27 mouse cellular contexts compared by ENCODE assay signal in the genomic region with DNA sequence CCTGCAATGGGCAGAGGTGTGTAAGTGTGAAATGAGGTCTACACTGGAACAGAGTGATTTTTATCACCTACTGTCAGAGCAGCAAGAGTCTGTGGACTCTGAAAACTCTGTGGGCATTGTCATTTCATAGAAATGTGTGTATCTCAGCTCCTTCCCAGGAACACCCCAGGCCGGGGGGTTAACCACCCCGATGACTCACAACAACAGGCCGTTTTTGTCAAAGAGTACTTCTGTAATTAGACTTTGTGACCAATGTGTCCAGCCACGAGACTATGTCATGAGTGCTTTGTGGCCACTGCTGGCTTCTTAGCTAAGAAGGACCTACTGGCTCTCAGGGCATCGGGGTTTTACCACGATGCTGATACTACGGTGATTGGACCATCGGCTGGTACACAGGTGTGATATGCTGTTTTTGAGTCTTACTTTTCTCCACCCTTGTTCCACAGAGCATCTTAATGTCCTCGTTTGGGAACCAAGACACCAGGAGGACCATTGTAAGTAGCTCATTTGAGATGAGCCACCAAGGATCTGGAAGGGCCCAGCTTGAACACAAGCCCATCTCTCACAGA. TPM values are rescaled to one million over a fixed set of nuclear protein-coding genes. Genes with fewer than 3 reads are reported as not detected.
DNase-seq lines count a peak whose midpoint lies in the region; ATAC-seq and TF ChIP-seq lines count a peak whose summit lies in the region.
"Had no signal": no experiment of that assay in that cellular context is flagged by ENCODE, and none has a peak within 500 bp of the region (broad histone marks: within the 10 kb centered on the region; RNA-seq: fewer than 3 reads in every experiment).

No protein-coding gene starts in this region.

- no peak overlapping the region for H3K4me3 ChIP-seq in lung, embryonic 14.5 days (ENCODE audit: low read depth, low read length)
- H3K4me3 ChIP-seq: embryonic facial prominence, embryonic 15.5 days; hindbrain, embryonic 13.5 days; intestine, embryonic 15.5 days; liver, embryonic 12.5 days; midbrain, embryonic 15.5 days; myocyte; neural tube, embryonic 15.5 days; stomach, embryonic 15.5 days had no signal

- H3K36me3 ChIP-seq in lung, embryonic 14.5 days (ENCODE audit: insufficient read depth), result no peaks in the 10 kb centered on the region
- H3K36me3 ChIP-seq: embryonic facial prominence, embryonic 15.5 days; hindbrain, embryonic 13.5 days; intestine, embryonic 15.5 days; liver, embryonic 12.5 days; midbrain, embryonic 15.5 days; neural tube, embryonic 15.5 days; stomach, embryonic 15.5 days had no signal

- no peak for TF ChIP-seq CTCF in lung, embryonic 14.5 days (IDR thresholded peaks at IDR 0.05; ENCODE audit: low read depth)

- no peaks in the 10 kb centered on the region for H3K9me3 ChIP-seq in lung, embryonic 14.5 days (ENCODE audit: low read depth, low read length)
- H3K9me3 ChIP-seq: embryonic facial prominence, embryonic 15.5 days; hindbrain, embryonic 13.5 days; intestine, embryonic 15.5 days; megakaryocyte, embryonic 14.5 days; midbrain, embryonic 15.5 days; neural tube, embryonic 15.5 days; stomach, embryonic 15.5 days had no signal

- 0 out of 2 replicates have a peak, but pooled peaks have one; percentile 15 for ATAC-seq in lung, embryonic 14.5 days (ENCODE audit: insufficient read depth)
- ATAC-seq in common myeloid progenitor, adult 5-6 weeks (replicated peaks; ENCODE audit: low read depth, poor library complexity, severe bottlenecking), result peak; percentile 27
- ATAC-seq: forebrain, embryonic 16.5 days; intestine, embryonic 15.5 days; liver, embryonic 12.5 days; midbrain, embryonic 15.5 days had no signal

- no peak overlapping the region for H3K27ac ChIP-seq in lung, embryonic 14.5 days (ENCODE audit: low read depth)
- H3K27ac ChIP-seq: embryonic facial prominence, embryonic 15.5 days; hindbrain, embryonic 13.5 days; intestine, embryonic 15.5 days; liver, embryonic 12.5 days; midbrain, embryonic 15.5 days; neural tube, embryonic 15.5 days; stomach, embryonic 15.5 days had no signal

- DNase-seq in lung, embryonic 14.5 days, result no peak
- no peak for DNase-seq in lung, postnatal 14 days
- peak; percentile 55 for DNase-seq in lung, postnatal 36 days
- no peak for DNase-seq in cerebellum, adult 9-11 months
- no peak for DNase-seq in testis, postnatal 10 days (ENCODE audit: low spot score)
- DNase-seq in c-Kit-positive CD71-positive TER-119-positive erythroid progenitor cells, embryonic 14.5 days (ENCODE audit: low spot score), result no peak
- DNase-seq: adrenal gland, postnatal 25 days; cerebellum, adult 8-10 months; gastrocnemius, postnatal 36 days; kidney, postnatal 36 days had no signal

- peaks cover 3% of the 10 kb centered on the region for H3K4me1 ChIP-seq in lung, embryonic 14.5 days (ENCODE audit: insufficient read depth)
- H3K4me1 ChIP-seq: embryonic facial prominence, embryonic 15.5 days; hindbrain, embryonic 13.5 days; midbrain, embryonic 15.5 days; neural tube, embryonic 15.5 days; stomach, embryonic 15.5 days had no signal

- H3K27me3 ChIP-seq in lung, embryonic 14.5 days (ENCODE audit: insufficient read depth, low read length), result no peaks in the 10 kb centered on the region
- H3K27me3 ChIP-seq: embryonic facial prominence, embryonic 15.5 days; hindbrain, embryonic 13.5 days; intestine, embryonic 15.5 days; midbrain, embryonic 15.5 days; neural tube, embryonic 15.5 days; stomach, embryonic 15.5 days had no signal

- no peak overlapping the region for H3K9ac ChIP-seq in lung, embryonic 14.5 days
- H3K9ac ChIP-seq: embryonic facial prominence, embryonic 15.5 days; hindbrain, embryonic 13.5 days; intestine, embryonic 15.5 days; liver, embryonic 12.5 days; midbrain, embryonic 15.5 days; neural tube, embryonic 15.5 days; stomach, embryonic 15.5 days had no signal

- H3K4me2 ChIP-seq in lung, embryonic 14.5 days, result no peak overlapping the region
- H3K4me2 ChIP-seq: embryonic facial prominence, embryonic 15.5 days; hindbrain, embryonic 13.5 days; intestine, embryonic 15.5 days; liver, embryonic 12.5 days; midbrain, embryonic 15.5 days; neural tube, embryonic 15.5 days; stomach, embryonic 15.5 days had no signal

- 81% methylated on average over 9 of the region's 9 CpGs for WGBS in lung, embryonic 14.5 days

RNA-seq across cellular contexts. Expression of gene 9930022D16Rik, which starts 3.8 kb away (rescaled TPM):
- polyA plus RNA-seq in lung, embryonic 14.5 days (2014; fragmentation: Nextera tagmentation; extraction: Ambion mirVana), result not detected in 2 replicates
- 0.58 TPM in 1 of 2 replicates, not detected in the other for total RNA-seq in common myeloid progenitor, adult 5-6 weeks (2017)
- total RNA-seq: adrenal gland, postnatal 25 days; ES-E14; gastrocnemius, postnatal 36 days had no signal
- polyA plus RNA-seq: embryonic facial prominence, embryonic 15.5 days; forebrain, embryonic 16.5 days; heart, postnatal 0 days; hindbrain, embryonic 13.5 days; intestine, embryonic 15.5 days; kidney, embryonic 14.5 days; limb, embryonic 11.5 days; liver, embryonic 12.5 days; midbrain, embryonic 15.5 days; myocyte; spleen, adult 2 months; stomach, embryonic 15.5 days; urinary bladder, adult 2 months had no signal

RNA-seq across cellular contexts. Expression of gene Amz2, which starts 8.2 kb away (rescaled TPM):
- polyA plus RNA-seq in lung, embryonic 14.5 days (2014; fragmentation: Nextera tagmentation; extraction: Ambion mirVana), result 41.5 and 45.6 TPM in 2 replicates
- 50.8 and 62.2 TPM in 2 replicates for total RNA-seq in common myeloid progenitor, adult 5-6 weeks (2017)

RNA-seq across cellular contexts. Expression of gene Gna13, which starts 54.9 kb away (rescaled TPM):
- polyA plus RNA-seq in lung, embryonic 14.5 days (2014; fragmentation: Nextera tagmentation; extraction: Ambion mirVana), result 30.7 and 33.8 TPM in 2 replicates
- 43.8 and 49.6 TPM in 2 replicates for total RNA-seq in common myeloid progenitor, adult 5-6 weeks (2017)

RNA-seq across cellular contexts. Expression of gene Arsg, which starts 55.6 kb away (rescaled TPM):
- 2.8 and 5.3 TPM in 2 replicates for polyA plus RNA-seq in lung, embryonic 14.5 days (2014; fragmentation: Nextera tagmentation; extraction: Ambion mirVana)
- 1.8 and 2.7 TPM in 2 replicates for total RNA-seq in common myeloid progenitor, adult 5-6 weeks (2017)

RNA-seq across cellular contexts. Expression of gene Slc16a6, which starts 55.8 kb away (rescaled TPM):
- polyA plus RNA-seq in lung, embryonic 14.5 days (2014; fragmentation: Nextera tagmentation; extraction: Ambion mirVana), result 5.4 and 5.9 TPM in 2 replicates
- total RNA-seq in common myeloid progenitor, adult 5-6 weeks (2017), result 11.5 and 12.8 TPM in 2 replicates
